Mouse (Mus musculus): ENCODE data around the gene Sec14l1. TPM values are rescaled to one million over a fixed set of nuclear protein-coding genes. Genes with fewer than 3 reads are reported as not detected.

Gene Sec14l1
- polyA plus RNA-seq, 1 experiment from 2014 or later: 50.6 TPM

DNA sequence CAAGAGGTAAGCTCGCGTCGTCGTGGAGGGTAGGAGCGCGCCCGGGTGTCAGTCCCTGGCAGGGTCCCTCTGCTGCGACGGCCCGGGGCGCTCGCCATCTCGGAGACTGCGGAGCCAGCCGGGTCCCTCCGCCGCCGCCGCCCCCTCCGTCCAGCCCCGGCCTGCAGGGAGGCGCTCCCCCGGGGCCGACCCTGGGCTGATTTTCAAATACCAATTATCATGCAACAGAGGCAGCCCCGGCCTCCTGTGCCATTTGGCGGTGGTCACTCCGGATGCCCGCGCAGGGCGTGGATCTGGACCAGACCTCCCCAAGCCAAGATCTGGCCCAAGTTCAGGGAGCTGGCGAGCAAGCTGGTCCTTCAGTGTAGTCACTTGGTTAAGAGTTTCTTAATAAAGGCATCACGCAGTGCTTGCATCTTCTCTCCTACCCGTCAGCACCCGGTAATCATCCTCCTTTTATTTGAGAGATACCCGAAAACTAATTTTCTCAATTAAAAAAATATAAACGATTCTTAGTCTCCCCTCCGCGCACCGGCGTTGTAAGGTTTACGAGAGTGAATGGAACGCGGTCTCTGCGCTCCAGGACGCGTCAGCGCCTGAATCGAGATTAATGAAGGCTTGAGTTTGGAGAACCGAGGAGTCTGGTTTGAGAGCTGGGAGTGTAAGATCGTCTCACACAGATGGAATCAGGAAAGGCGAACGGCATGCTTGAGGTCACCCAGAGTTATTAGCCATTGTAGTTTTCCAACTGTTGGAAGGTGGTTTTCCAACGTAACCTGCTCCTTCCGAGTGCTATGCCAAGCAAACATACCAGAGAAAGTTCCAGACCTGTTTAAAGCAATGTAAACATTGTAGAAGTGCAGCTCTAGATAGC is 615 bp downstream of the Sec14l1 start:
- WGBS: under 1% methylated on average over 54 of the region's 54 CpGs
- no peaks in the 10 kb centered on the region for H3K27me3 ChIP-seq (replicated peaks; ENCODE audit: low read depth, poor library complexity, severe bottlenecking)
- H3K36me3 ChIP-seq (replicated peaks): peaks cover 13% of the 10 kb centered on the region
- peak overlapping the region; percentile 90 for H3K4me3 ChIP-seq
- peak; percentile 30 for DNase-seq (ENCODE audit: low spot score)
- H3K27ac ChIP-seq (replicated peaks): peak overlapping the region; percentile 96
- peaks cover 74% of the 10 kb centered on the region for H3K4me1 ChIP-seq
- H3K9me3 ChIP-seq: no peaks in the 10 kb centered on the region

GRCm38 (mm10) chr11:117116350-117117303 is 1.7 kb downstream of the Sec14l1 start:
- WGBS: 55% methylated on average over 18 of the region's 18 CpGs
- Histone ChIP-seq H3K27me3 (replicated peaks; ENCODE audit: low read depth, poor library complexity, severe bottlenecking) (no peaks in the 10 kb centered on the region), H3K4me1 (peaks cover 85% of the 10 kb centered on the region), H3K27ac (replicated peaks) (peak overlapping the region; percentile 3), H3K4me3 (peak overlapping the region; percentile 90), H3K36me3 (replicated peaks) (peaks cover 17% of the 10 kb centered on the region), H3K9me3 (no peaks in the 10 kb centered on the region)
- no peak for DNase-seq (ENCODE audit: low spot score)

- no peak for DNase-seq (ENCODE audit: low spot score)
- Histone ChIP-seq H3K36me3 (replicated peaks) (peaks cover 18% of the 10 kb centered on the region), H3K9me3 (no peaks in the 10 kb centered on the region), H3K27me3 (replicated peaks; ENCODE audit: low read depth, poor library complexity, severe bottlenecking) (no peaks in the 10 kb centered on the region), H3K4me3 (peak overlapping the region; percentile 90; the same call in 1 of the 2 replicates), H3K27ac (replicated peaks) (peak overlapping the region; percentile 3), H3K4me1 (peaks cover 92% of the 10 kb centered on the region)
- 79% methylated on average over 18 of the region's 18 CpGs for WGBS
Observed at GRCm38 (mm10) chr11:117117321-117117720, 2.4 kb downstream of the Sec14l1 start.

- Histone ChIP-seq H3K27me3 (replicated peaks; ENCODE audit: low read depth, poor library complexity, severe bottlenecking) (no peaks in the 10 kb centered on the region), H3K9me3 (no peaks in the 10 kb centered on the region), H3K27ac (replicated peaks) (peak overlapping the region; percentile 77; the same call in 1 of the 2 replicates), H3K4me3 (no peak overlapping the region), H3K4me1 (peaks cover 94% of the 10 kb centered on the region), H3K36me3 (replicated peaks) (peaks cover 18% of the 10 kb centered on the region)
- DNase-seq (ENCODE audit: low spot score): no peak
- 89% methylated on average over 7 of the region's 7 CpGs for WGBS
Observed at GRCm38 (mm10) chr11:117117791-117118190, 2.8 kb downstream of the Sec14l1 start.

DNA sequence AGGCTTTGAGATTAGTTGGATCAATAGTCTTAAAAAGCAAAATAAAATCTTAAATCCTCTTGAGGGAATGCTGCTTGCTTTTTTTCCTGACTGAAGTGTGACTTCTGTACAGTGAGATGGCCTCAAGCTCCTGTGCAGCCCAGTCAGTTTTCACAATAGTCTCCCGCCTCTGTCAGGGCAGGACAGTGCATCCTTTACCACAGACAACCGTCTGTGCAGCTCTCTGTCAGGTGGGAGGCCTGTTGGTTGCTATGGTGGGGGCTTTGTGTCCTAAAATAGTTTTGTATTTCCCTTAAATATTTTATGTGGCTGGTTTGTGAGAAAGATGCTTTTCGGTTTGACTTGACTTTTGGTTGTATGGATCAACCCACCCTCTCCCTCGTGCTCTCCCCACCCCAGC is 3.3 kb downstream of the Sec14l1 start:
- Histone ChIP-seq H3K36me3 (replicated peaks) (peaks cover 18% of the 10 kb centered on the region), H3K9me3 (no peaks in the 10 kb centered on the region), H3K4me3 (peak overlapping the region; percentile 16), H3K27me3 (replicated peaks; ENCODE audit: low read depth, poor library complexity, severe bottlenecking) (no peaks in the 10 kb centered on the region), H3K27ac (replicated peaks) (peak overlapping the region; percentile 77), H3K4me1 (peaks cover 95% of the 10 kb centered on the region)
- DNase-seq (ENCODE audit: low spot score): no peak
- 67% methylated on average over 4 of the region's 4 CpGs for WGBS

GRCm38 (mm10) chr11:117118721-117119321 is 3.9 kb downstream of the Sec14l1 start:
- Histone ChIP-seq H3K27me3 (replicated peaks; ENCODE audit: low read depth, poor library complexity, severe bottlenecking) (no peaks in the 10 kb centered on the region), H3K27ac (replicated peaks) (peak overlapping the region; percentile 77), H3K4me3 (peak overlapping the region; percentile 16), H3K36me3 (replicated peaks) (peaks cover 23% of the 10 kb centered on the region), H3K4me1 (peaks cover 98% of the 10 kb centered on the region), H3K9me3 (no peaks in the 10 kb centered on the region)
- DNase-seq (ENCODE audit: low spot score): peak; percentile 49
- 40% methylated on average over 11 of the region's 11 CpGs for whole genome bisulfite sequencing

- Histone ChIP-seq H3K9me3 (no peaks in the 10 kb centered on the region), H3K4me3 (peak overlapping the region; percentile 26; the same call in 1 of the 2 replicates), H3K4me1 (peaks cover 99% of the 10 kb centered on the region), H3K27me3 (replicated peaks; ENCODE audit: low read depth, poor library complexity, severe bottlenecking) (no peaks in the 10 kb centered on the region), H3K36me3 (replicated peaks) (peaks cover 27% of the 10 kb centered on the region), H3K27ac (replicated peaks) (0 out of 2 replicates have a peak overlapping the region, but pooled peaks have one; percentile 40)
- DNase-seq (ENCODE audit: low spot score): no peak
- 38% methylated on average over 5 of the region's 5 CpGs for WGBS
Observed at GRCm38 (mm10) chr11:117119723-117120122, 4.8 kb downstream of the Sec14l1 start.

DNA sequence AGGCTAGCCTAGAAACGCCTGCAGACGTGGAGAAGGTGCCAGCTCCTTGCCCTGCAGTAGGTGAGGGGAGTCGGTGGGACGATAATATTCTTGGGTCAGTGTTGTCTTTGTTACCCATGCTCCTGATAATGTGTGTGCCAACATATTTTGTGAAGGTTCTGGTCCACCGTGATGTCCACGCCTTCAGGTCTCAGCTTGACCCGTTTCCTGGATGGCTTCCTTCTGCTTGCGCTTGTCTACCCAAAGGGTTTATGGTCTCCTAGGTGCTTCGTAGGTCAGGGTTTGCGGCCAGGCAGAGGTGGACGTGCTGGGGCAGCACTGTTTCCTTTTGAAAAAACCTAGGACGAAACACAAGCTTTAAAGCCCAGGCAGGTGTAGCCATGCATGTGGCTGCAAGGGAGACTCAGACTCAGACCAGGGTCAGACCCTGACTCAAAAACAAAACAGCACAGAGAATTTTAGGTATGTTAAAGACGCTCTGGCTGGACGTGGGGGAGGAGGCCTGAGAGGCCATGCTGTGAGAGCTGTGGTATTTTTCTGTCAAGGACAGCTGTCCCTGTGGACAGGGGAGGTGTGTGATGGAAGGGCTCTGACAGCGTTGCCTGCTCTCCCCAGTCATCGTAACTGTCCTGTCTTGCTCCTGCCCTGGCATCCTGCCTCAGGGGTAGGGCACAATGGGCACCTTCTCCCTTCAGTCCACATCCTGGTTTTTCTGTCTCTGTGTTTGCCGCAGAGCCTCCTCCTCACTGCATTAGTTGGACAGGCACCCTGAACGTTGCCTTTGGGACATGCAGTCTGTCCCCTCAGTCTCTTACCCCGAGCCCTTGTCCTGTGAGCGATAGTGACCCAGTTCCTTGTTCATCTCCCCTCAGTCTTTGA is 5.6 kb downstream of the Sec14l1 start:
- Histone ChIP-seq H3K27ac (replicated peaks) (peak overlapping the region; percentile 58), H3K4me3 (peak overlapping the region; percentile 16), H3K27me3 (replicated peaks; ENCODE audit: low read depth, poor library complexity, severe bottlenecking) (no peaks in the 10 kb centered on the region), H3K4me1 (peaks cover 91% of the 10 kb centered on the region), H3K36me3 (replicated peaks) (peaks cover 27% of the 10 kb centered on the region), H3K9me3 (no peaks in the 10 kb centered on the region)
- WGBS: 39% methylated on average over 20 of the region's 20 CpGs
- no peak for DNase-seq (ENCODE audit: low spot score)

DNA sequence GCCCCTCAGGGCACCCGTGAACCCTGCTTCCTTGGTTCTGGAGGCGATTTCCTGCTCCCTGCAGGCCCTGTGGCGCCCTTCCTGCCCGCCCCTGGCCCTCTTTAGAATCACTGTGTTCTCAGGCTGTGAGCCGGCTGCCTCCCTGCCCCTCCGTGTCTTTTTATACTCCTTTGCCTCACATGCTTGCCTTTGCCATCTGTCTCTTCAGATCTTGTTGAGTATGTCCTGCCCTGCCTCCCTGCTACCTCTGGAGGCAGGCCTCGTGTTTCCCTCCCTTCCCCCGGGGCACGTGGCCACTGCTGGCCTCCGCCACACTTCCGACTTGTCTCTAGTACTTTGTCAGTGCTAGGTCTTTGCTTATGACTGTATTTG is 6.2 kb downstream of the Sec14l1 start:
- H3K36me3 ChIP-seq (replicated peaks): peaks cover 29% of the 10 kb centered on the region
- DNase-seq (ENCODE audit: low spot score): peak; percentile 59
- peak overlapping the region; percentile 58 for H3K27ac ChIP-seq (replicated peaks)
- H3K27me3 ChIP-seq (replicated peaks; ENCODE audit: low read depth, poor library complexity, severe bottlenecking): no peaks in the 10 kb centered on the region
- H3K9me3 ChIP-seq: no peaks in the 10 kb centered on the region
- WGBS: 23% methylated on average over 11 of the region's 11 CpGs
- H3K4me1 ChIP-seq: peaks cover 85% of the 10 kb centered on the region
- peak overlapping the region; percentile 16 for H3K4me3 ChIP-seq

DNA sequence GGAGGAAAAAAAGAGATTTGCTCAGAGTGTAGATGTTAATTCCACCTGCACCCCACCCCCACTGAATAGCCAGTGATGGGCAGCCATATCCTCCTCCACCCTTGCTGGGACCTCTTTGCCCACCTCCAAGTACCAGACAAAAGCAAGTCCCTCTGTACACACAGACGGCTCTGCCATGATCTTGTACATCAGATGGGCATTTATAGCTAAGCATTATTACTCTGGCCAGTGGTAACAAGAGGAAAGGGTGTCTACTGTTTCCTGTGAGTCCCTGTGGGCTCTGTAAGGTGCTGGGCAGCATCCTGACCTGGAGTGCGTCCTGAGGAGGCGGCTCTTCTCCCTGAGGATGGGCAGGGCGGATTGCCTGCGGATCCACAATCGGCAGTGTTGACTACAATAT is 7.0 kb downstream of the Sec14l1 start:
- Histone ChIP-seq H3K4me1 (peaks cover 79% of the 10 kb centered on the region), H3K27ac (replicated peaks) (peak overlapping the region; percentile 58; the same call in 1 of the 2 replicates), H3K36me3 (replicated peaks) (peaks cover 29% of the 10 kb centered on the region), H3K9me3 (no peaks in the 10 kb centered on the region), H3K27me3 (replicated peaks; ENCODE audit: low read depth, poor library complexity, severe bottlenecking) (no peaks in the 10 kb centered on the region), H3K4me3 (no peak overlapping the region)
- DNase-seq (ENCODE audit: low spot score): no peak
- 95% methylated on average over 6 of the region's 6 CpGs for WGBS

- H3K9me3 ChIP-seq: no peaks in the 10 kb centered on the region
- H3K27me3 ChIP-seq (replicated peaks; ENCODE audit: low read depth, poor library complexity, severe bottlenecking): no peaks in the 10 kb centered on the region
- no peak overlapping the region for H3K4me3 ChIP-seq
- peaks cover 23% of the 10 kb centered on the region for H3K36me3 ChIP-seq (replicated peaks)
- WGBS: 84% methylated on average over 17 of the region's 17 CpGs
- no peak for DNase-seq (ENCODE audit: low spot score)
- H3K27ac ChIP-seq (replicated peaks): 0 out of 2 replicates have a peak overlapping the region, but pooled peaks have one; percentile 21
- peaks cover 79% of the 10 kb centered on the region for H3K4me1 ChIP-seq
Observed at GRCm38 (mm10) chr11:117123418-117124085, 8.6 kb downstream of the Sec14l1 start.

Measured in embryonic facial prominence, embryonic 10.5 days (tissue).